Mouse (Mus musculus): ENCODE results near the gene Cwc15.
"Not testable (repeated sequence)": the region's sequence is repeated elsewhere in the genome, so short reads cannot be mapped to it uniquely, and the experiment has no call there.

The Cwc15 gene

DNA sequence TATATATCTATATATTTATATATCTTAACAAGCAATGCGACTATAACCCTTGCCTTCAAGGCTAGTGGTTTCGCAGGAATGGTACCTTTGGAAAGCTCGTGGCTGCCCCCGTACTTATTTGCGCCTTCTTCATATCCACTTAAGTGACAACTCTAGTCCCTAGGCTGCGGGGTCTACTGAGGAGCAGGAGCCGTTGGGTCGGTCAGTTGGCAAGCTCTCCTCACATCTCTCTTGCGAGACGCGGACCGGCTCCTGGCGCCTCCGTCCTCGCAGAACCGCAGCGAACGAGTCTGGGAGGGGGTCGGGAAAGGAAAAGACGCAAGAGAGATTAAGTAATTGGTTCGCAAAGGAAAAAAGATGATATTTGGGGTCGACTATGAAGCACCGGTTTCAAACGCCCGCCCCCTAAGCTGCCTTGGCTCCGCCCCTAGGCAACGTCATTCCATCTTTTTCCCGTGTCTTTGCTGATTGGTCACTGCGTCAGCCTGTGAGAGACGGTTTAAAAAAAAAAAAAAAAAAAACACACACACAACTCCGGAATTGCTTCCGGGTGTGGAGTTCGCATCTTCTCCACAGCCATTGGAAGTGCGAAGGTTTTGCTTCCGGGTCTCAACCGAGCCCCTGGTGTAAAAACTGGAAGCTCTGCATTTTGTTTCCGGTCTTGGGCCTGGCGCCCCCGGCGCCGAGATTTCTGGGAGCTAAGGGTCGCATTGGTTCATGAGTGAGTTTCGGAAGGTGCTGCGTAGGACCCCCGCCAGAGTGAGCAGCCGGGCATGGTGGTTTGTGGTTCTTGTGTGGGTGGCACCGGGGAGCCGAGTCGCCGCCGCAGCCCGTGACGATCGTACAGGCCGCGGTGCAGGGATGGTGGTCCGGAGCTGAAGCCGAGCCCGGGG lies at the start of gene Cwc15, which contains the start of gene Kdm4d:
Gene Cwc15, plus strand, starts transcription at position 595 of the 893 bp plus-strand sequence.
Gene Kdm4d, minus strand, starts transcription at position 460 of the 893 bp plus-strand sequence.
- peak; percentile 99 for DNase-seq (ENCODE audit: low spot score)

DNA sequence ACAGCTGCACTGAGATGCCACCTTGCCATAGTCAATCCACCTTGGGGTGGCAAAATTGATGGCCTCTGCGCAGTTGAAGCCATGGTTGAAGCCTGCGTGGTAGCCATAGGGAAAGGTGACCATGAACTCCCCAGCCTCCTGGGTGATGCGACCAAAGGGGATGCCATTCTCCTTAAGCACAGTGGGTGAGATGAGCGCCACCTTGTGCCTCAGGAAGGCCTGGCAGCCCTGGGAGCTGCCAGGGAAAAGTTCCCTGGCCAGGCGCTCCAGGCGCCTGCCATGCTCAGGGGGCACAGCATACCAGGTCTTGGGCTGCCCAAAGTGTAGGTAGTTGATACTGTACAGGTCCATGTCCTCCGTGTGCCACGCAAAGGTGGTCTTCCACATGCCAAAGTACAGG lies 49.3 kb upstream of the Cwc15 start:
- not testable (repeated sequence) for DNase-seq (ENCODE audit: low spot score)

DNA sequence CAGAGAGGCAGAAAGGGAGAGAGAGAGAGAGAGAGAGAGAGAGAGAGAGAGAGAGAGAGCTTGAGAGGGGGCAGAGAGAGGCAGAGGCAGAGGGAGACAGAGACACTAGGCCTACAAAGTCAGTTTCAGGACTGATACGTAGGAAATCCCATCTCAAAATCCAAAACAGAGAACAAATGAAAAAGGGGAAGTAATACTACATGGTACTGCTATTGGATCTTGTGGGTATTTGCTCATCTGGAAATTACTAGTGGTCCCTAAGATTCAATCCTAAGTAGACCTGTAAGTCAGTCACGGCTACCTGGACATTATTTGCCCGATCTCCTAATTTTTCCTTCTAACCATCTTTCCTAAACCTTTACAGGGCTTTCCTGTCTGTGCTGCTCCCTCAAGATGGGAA lies 44.1 kb upstream of the Cwc15 start:
- DNase-seq (ENCODE audit: low spot score), result no peak

DNA sequence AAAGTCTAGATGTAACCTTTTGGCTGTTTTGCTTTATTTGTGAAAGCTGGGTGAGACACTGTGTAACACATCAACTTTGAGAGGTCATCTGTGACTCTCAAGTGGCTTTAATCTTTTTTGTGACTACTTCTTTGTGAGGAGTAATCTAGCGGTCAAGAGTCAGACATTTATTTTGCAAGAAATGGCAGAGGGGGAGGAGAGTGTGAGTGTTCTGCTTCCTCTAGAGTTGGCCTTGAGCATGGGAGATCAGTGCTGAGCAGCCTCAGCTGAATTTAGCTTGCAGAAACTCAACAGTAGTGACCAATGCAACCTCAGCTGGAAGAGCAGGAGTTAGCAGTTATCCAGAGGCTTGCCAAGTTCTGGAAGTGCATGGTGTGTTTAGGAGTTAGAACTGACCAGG lies 37.9 kb upstream of the Cwc15 start:
- not testable (repeated sequence) for DNase-seq (ENCODE audit: low spot score)

DNA sequence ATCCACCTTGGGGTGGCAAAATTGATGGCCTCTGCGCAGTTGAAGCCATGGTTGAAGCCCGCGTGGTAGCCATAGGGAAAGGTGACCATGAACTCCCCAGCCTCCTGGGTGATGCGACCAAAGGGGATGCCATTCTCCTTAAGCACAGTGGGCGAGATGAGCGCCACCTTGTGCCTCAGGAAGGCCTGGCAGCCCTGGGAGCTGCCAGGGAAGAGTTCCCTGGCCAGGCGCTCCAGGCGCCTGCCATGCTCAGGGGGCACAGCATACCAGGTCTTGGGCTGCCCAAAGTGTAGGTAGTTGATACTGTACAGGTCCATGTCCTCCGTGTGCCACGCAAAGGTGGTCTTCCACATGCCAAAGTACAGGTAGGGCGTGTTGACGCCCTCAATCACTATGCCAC lies 36.7 kb upstream of the Cwc15 start:
- DNase-seq (ENCODE audit: low spot score), result not testable (repeated sequence)

DNA sequence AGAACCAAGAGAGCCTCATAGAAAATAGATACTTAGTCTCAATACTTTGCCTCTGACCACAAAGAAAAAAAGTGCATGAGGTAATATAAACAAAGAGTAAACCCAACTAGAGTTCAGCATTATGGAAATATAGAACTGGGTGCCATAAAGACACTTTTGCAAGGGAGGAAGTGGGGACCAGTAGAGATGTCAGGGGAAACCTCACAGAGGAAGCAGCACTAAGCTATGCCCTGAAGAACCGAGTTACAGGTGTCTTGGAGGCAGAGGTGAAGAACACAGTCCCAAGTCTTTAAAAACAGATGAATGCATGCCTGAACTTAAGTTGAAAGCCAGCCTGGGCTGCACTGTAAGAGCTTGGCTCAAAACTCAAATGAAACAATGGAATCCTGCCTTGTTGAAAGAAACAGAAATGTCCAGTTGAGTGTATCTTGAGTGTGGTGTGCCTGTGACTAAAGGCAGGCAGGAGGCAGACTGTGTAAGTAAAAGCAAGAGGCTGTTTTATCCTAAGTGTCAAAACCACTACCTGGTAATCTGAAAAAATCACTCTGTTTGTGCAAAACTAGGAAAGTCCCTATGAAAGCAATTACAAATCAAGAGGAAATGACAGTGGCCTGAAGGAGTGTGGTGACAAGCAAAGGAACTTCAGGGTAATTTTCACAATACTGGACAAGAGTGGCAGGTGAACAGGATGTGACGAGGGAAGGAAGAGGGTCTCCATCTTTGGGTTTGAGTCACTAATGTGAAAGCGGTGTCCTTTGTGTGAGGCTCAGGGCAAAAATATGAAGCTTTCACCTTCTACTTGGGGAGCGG lies 1.3 kb upstream of the Cwc15 start:
- no peak for DNase-seq (ENCODE audit: low spot score)

DNA sequence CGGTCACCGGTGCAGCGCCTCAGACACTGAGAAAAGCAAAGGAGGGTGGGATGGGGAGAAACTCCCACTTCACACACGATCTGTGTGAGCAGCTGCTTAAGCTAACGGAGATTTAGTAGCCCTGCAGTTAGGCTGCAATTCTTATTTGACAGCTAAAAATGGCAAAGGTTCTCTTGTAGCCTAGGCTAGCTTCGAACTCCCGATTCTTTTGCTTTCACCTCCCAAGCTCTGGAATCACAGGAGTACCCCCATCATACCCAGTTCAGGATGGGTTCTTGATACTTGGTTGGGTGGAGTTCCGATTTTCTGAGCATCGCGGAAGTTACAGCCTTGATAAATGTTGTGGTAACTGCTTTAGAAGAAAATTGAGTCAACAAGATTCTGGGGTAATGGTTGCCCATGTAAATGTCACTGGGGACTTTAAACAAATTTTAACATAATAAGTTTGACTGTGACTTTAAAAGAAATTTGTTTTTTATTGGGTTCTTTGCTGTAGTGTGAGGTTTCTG lies 553 bp downstream of the Cwc15 start:
- peak; percentile 40 for DNase-seq (ENCODE audit: low spot score)

DNA sequence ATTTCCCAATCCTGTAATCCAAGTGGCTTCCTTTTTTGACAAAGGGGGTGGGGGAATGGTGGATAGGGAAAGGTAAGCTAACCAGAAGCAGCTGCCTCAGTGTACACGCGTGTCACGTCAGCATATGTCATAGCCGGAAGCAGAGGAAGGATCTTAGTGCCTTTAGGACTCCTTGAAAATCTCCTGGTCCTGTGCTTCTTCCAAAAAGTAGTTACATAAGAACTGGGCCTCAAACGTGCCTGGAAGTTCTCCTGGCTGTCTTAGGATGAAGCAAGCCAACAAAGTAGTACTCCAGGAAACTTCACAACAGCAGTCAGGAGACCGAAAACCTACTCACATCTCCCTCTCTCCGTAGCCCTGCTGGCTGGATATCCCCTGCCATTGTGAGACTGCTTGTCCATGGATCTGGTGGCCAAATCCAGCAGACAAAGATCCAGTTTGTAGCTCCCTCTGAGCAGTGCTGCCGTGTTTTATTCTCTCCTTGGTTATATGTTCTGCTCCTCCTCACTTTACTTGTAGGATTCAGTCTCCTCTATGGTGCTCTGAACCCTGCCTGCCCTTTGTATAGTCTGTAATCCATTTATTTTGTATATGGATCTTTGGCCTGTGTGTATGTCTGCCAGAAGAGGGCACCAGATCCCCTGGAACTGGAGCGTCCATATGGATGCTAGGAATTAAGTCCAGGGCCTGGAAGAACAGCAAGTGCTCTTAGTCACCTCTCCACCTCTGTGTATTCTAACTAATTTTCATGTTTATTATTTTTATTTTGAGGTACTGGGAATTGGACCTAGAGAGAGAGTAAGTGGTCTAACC lies 12.4 kb downstream of the Cwc15 start:
- peak; percentile 77 for DNase-seq (ENCODE audit: low spot score)

DNA sequence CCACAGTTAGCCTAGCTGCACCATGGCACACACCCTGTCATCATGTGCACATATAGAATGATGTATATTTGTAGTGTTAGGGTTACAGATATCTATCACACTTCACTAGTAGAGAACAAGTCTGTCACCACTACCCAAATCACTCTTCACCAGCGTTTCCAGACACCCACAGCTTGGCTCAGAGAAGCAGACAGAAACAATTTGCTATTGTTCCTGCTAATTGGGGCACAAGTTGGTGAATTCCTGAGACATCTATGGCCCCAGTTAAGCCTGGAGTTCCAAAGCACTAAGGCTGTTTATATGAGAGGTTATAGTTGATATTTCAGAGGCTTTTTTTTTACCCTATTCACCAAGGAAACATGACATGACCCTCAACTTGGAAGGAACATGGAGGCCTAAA lies 16.9 kb downstream of the Cwc15 start:
- DNase-seq (ENCODE audit: low spot score), result no peak

DNA sequence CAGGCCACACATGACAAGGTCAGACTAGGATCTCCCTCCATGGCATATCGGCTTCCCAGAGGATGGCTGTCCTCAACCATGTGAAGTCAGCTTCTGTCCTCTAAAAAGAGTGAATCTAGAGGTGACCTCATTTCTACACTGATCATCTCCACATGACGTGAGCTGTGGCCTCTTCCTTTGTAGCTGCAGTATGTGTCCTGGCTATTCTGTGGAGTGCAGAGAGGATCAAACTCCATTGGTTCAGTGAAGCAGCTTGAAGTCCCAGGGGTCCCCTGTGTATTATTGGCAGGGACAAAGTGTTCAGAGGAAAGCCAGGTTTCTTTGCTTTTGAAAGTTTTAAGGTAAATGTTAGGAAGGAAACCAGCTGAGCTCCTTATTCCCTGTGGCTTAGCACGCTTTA lies 17.7 kb downstream of the Cwc15 start:
- DNase-seq (ENCODE audit: low spot score), result no peak

DNA sequence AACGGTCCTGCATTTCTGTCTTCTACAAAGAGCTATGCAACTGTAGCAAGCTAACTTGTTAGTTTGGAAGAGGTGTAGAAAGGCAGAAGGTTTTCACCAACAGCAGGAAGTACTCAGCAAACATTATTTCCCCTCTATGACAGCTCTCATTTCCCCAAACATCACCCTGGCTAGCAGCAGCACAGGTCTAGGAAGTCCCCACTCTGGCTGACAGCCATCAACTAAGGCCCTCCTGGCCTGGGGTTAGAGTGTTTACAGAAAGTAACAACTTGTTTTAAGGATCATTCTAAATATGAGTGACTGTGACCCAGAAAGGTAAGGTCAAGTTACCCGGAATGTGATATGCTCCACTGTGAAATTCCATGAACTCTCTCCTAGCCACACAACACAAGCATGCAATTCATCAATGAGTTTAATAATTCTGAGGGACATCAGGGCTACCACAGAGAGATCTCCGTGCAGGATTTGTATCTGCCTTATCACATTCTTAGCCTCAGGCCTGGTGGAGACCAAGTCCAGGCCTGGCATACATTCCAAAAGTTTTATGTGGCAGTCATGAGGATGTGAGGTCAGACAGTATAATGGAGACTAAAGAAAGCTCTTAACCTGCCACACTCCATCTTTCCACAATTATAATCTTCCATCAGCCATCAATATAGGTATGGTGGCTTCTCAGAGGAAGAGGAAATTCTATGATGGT lies 20.7 kb downstream of the Cwc15 start:
- DNase-seq (ENCODE audit: low spot score), result no peak

DNA sequence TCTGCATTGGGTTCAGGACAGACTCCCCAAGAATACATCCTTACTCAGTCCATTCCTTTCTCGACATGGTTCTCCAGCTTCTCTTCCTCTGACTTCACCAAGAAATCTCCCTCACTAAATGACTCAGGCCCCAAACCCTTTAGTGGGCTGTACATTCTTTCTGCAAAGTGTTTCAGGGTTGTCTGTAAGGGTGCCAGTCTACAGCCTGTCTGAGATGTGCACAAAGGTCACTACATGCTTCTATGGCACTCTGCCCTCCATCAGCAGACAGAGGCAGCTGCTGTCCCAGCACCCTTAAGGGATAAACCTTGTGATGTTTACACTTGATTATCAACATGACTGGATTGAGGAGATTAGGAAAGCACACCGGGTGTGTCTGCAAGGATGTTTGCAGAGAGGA lies 21.3 kb downstream of the Cwc15 start:
- no peak for DNase-seq (ENCODE audit: low spot score)

DNA sequence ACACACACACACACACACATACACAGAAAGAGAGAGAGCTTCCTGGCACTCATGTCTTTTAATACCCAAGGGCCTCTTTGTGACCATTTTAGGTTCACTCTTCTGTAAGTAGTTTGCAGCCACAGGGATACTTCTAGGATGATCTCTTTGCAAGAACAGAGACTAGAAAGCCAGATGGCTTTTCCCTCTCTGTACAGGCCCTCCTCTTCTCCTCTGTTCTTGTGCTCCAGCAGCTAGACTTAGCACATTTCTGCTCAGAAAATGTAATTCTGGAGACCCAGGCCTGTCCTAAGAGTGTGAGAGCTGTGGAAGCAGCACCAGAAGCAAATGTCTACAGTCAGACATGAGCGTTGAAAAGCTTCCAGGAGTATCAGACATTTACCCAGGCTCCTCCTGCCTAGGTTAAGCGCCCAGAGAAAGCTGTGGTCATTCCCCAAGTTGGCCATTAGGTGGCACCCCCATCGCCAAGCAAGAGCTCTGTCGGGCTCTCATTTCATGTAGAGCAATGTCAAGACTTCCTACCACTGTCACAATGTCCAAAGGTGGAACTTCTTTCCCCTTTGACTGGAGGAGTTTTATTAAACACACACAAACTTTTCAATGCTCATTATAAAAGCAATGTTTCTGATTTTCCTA lies 23.1 kb downstream of the Cwc15 start:
- DNase-seq (ENCODE audit: low spot score), result peak; percentile 85

DNA sequence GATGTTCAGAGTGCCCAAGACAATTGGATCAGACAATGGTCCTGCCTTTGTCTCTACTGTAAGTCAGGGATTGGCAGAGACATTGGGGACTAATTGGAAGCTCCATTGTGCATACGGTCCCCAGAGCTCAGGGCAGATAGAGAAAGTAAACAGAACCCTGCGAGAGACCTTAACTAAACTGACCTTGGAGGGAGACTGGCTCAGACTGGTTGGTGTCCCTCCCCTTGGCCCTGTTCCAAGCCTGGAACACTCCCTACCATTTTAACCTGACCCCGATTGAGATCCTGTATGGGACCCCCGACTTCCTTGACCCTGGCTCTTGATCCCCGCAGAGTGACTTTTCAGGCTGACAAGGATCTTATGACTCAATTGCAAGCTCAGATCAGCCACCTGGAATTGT lies 29.6 kb downstream of the Cwc15 start:
- DNase-seq (ENCODE audit: low spot score), result no peak

DNA sequence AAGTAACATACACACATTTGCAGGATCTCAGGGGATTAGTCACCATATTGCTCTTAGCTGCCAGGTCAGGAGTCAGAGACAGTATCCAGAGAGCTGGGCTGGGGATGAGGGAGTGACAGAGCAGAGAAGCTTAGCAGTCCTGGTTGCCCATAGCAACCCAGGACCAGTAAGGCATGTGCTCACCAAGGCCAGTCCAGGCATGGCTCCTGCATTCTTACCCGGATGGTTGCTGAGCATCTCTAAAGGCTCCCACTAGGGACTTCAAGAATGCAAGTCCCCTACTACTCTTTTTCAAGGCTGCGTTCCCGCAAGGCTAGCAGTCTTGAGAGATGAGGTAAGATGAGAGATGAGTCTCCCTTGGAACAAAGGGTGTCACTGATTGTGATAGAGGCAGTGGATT lies 31.9 kb downstream of the Cwc15 start:
- peak; percentile 50 for DNase-seq (ENCODE audit: low spot score)

DNA sequence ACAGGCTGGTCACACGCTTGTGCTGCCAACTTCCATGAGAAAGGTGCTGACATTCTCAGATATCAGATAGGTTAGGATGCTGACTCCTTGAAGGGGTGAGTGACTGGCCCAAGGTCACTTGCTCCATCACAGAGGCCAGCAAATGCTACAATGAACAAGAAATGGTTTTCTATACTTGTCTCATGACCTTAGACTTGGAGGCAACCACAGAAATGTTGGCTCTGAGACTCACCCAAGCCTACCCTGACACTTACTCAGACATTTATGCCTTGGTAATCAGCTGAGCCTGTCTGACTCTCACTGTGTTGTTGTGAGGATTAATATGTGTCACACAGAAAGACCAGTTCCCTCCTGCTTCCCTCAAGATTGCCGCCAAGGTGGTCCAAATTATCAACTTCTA lies 33.2 kb downstream of the Cwc15 start:
- no peak for DNase-seq (ENCODE audit: low spot score)

DNA sequence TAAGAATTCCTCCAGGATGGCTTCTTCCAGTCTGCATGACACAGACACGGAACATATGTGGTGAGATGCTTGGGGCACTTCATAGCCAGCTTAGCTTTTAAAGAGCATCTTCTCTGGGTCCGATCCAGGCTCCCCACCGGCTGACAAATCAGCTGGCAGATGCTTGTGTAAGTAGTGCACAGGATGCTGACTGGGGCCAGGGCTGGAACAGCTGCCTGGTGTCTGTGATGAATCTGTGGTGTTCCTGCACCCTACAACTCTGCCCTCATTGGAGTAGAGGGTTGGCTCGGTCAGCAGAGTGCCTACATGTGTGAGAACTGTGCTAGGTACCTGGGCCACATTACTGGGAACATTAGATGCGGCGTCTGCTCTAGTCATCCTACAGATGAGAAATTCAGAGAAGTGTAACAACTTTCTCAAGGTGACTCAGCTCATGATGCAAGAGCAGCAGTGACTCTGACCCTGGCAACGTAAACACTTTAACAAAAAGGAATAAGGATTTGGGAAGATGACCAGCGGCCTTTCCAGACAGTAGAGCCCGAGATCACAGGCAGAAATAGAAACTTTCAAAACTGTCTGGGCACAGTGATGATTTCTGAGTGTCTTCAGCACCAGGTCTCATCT lies 34.5 kb downstream of the Cwc15 start:
- DNase-seq (ENCODE audit: low spot score), result no peak

DNA sequence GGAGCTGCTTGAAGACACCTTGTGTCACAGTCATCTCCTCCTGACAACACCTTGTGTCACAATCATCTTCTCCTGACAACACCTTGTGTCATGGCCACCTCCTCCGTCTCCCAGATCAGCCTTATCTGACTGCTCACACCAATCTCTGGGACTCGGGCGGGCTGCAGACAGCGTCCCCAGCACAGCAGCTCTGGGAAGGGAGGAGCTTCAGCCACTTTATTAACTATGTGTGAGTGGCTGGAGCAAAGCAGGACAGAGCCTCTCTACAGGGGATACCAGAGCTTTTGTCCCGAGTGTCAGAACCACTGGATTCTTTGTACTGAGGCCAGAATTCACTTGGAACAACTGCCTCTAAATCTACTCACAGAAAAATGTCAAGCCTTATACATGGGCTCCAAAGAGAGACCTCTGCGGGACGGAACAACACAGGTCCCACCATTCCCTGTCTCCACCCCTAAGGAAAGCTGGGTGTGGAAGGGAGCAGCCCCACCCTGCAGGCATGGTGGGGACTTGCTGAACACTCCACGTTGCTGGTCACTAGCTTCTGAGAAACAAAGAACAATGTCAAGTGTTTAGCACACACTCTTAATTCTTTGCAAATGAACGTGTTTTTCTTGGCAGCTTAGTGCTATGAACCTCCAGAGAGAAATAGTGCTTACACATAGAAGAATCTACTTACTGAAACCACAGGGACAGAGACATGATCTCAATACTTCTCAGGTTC lies 43.8 kb downstream of the Cwc15 start:
- DNase-seq (ENCODE audit: low spot score), result no peak

DNA sequence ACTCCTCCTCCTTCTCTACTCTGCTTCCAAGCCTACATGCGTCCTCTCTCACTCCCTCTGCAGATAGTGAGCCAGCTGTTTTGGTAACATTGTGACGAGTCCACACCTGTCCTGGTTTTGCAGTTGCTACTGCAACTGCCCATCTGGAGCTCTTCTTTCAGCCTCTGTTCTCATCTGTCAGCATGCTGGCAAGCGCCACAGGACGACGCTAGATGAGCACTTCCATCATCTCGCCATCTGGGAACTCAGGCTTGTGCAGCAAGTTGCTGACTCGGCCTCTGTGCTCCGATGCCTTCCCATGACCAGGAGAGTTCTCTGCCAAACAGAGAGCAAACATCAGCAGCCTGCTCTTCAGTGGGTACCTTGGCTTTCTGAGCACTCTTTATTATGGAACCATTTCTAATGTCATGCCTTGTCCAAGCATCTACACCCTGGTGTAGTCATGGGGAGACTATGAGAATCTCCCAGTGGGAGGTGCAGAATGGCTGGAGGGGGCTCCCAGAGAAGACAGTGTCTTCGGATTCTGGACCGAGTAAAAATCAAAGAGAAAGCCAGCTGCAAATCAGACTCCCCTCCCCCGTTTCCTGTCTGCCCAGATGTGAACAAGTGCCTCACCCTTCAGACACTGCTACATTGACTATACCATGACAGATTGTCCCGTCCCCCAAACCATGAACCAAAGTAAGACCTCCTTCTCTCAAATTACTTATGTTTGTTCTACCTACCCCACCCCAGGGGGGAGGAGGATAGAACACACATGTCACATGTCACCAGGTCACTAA lies 47.4 kb downstream of the Cwc15 start:
- DNase-seq (ENCODE audit: low spot score), result peak; percentile 19

Data from embryo, embryonic 10.5 days (tissue).